Mouse (Mus musculus) forebrain, embryonic 14.5 days (tissue): ENCODE results near the gene Mttp. TPM values are rescaled to one million over a fixed set of nuclear protein-coding genes. Genes with fewer than 3 reads are reported as not detected.

Source experiments
- ATAC-seq: fragments of 200-750 bp; cut with Nextera tagmentation; 2 replicates; pipeline ENCODE4 v1.8.0; 2017; ENCODE audit warnings: mild to moderate bottlenecking, moderate library complexity
- DNase-seq: peaks from one replicate; pipeline ENCODE4 v3.0.0-alpha.2; 2015; ENCODE audit warnings: low spot score
- H3K27ac ChIP-seq: fragments of 300-500 bp; sonication (generic); 2 replicates; pipeline ENCODE4 v1.5.1; 2014; ENCODE audit warnings: low read depth, mild to moderate bottlenecking, control low read depth, low read length, moderate library complexity
- H3K27me3 ChIP-seq: fragments of 300-500 bp; sonication (generic); replicated peaks from 2 replicates; pipeline ENCODE4 v1.6.1; 2014; ENCODE audit warnings: low read length, control low read depth, mixed read lengths; ENCODE audit not compliant: control insufficient read depth, insufficient read depth
- H3K36me3 ChIP-seq: fragments of 300-500 bp; sonication (generic); 2 replicates; pipeline ENCODE4 v1.6.1; 2014; ENCODE audit warnings: low read length, control low read depth; ENCODE audit not compliant: control insufficient read depth, insufficient read depth
- H3K4me1 ChIP-seq: fragments of 300-500 bp; sonication (generic); 2 replicates; pipeline ENCODE4 v1.6.1; 2014; ENCODE audit warnings: antibody characterized with exemption, low read length, control low read depth; ENCODE audit not compliant: control insufficient read depth, insufficient read depth
- H3K4me2 ChIP-seq: fragments of 300-500 bp; sonication (generic); 2 replicates; pipeline ENCODE4 v1.6.1; 2014; ENCODE audit warnings: mild to moderate bottlenecking, control low read depth, low read length
- H3K4me3 ChIP-seq: fragments of 300-500 bp; sonication (generic); 2 replicates; pipeline ENCODE4 v1.5.1; 2014; ENCODE audit warnings: low read depth, low read length, control low read depth
- H3K9ac ChIP-seq: fragments of 300-500 bp; sonication (generic); 2 replicates; pipeline ENCODE4 v1.6.1; 2014; ENCODE audit warnings: mild to moderate bottlenecking, low read length, control low read depth, moderate library complexity
- H3K9me3 ChIP-seq: fragments of 300-500 bp; sonication (generic); replicated peaks from 2 replicates; pipeline ENCODE4 v1.6.1; 2016; ENCODE audit warnings: low read length, control low read depth, mixed read lengths; ENCODE audit not compliant: control insufficient read depth
- WGBS: fragments of 180-500 bp; shearing (Covaris S2); extraction: QIAGEN DNeasy Blood & Tissue Kit; methylation state at CpG from one replicate; pipeline ENCODE4 v1.1.7; 2014; 5-methylcytosine and 5-hydroxymethylcytosine counted together
- polyA plus RNA-seq: library from polyadenylated mRNA; unstranded; fragments of >200 nt; fragmentation: Nextera tagmentation; extraction: Ambion mirVana; gene quantifications from 2 replicates; pipeline ENCODE4 v1.2.1, GENCODE M21; 2014

Mttp gene
- polyA plus RNA-seq, 1 experiment from 2014 or later: 7.5 TPM

GRCm38 (mm10) chr3:138129110-138129509 is 15.7 kb downstream of the Mttp start:
- Histone ChIP-seq H3K4me1 (no peaks in the 10 kb centered on the region), H3K4me3 (no peak overlapping the region), H3K9ac (no peak overlapping the region), H3K27me3 (no peaks in the 10 kb centered on the region), H3K4me2 (no peak overlapping the region), H3K9me3 (no peaks in the 10 kb centered on the region), H3K36me3 (no peaks in the 10 kb centered on the region), H3K27ac (no peak overlapping the region)
- WGBS: 94% methylated on average over 6 of the region's 6 CpGs
- ATAC-seq (no peak), DNase-seq (no peak)

DNA sequence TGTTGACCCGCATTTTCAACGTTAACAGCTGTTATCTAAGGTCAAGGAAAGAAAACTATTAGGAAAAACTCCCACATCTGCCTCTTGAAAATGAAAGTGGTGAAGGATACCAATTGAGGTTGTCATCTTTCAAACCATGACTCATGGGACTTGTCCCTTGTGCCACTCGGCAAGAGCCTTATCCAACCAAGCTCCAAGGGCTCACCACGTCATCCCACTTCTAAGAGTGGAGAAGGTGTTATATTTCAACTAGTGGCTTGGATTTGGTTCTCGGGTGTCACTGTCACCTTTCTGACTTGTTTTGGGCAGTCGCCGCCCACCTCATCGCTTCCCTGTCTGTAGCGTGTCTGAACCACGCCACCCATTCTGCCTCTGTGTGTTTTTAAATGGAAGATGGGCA is 20.9 kb downstream of the Mttp start:
- 92% methylated on average over 10 of the region's 10 CpGs for WGBS
- Histone ChIP-seq H3K9ac (no peak overlapping the region), H3K36me3 (no peaks in the 10 kb centered on the region), H3K27ac (no peak overlapping the region), H3K4me2 (no peak overlapping the region), H3K4me3 (no peak overlapping the region), H3K27me3 (no peaks in the 10 kb centered on the region), H3K9me3 (no peaks in the 10 kb centered on the region), H3K4me1 (no peaks in the 10 kb centered on the region)
- no peak for ATAC-seq
- DNase-seq: no peak

DNA sequence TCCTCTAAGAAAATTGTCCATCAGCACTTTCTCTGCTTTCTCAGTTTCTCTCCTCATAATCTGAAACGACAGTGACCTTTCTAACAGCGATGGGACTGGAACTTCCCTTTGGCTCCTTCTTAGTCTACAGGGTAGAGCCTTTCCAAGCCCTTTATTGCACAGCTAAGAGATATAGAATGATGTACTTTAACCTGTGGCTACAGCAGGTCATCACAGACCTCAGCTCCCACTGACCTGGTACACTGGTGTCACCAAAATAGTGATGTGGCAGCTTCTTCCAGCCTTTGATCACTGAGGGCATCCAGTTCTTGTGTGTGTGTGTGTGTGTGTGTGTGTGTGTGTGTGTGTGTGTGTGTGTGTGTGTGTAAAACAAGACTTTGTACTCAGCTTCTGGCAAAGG is 23.3 kb downstream of the Mttp start:
- no peaks in the 10 kb centered on the region for H3K9me3 ChIP-seq
- ATAC-seq: no peak
- 94% methylated on average over 2 of the region's 2 CpGs for WGBS
- H3K9ac ChIP-seq: no peak overlapping the region
- H3K4me2 ChIP-seq: no peak overlapping the region
- DNase-seq: no peak
- H3K27ac ChIP-seq: no peak overlapping the region
- H3K4me3 ChIP-seq: no peak overlapping the region
- no peaks in the 10 kb centered on the region for H3K4me1 ChIP-seq
- no peaks in the 10 kb centered on the region for H3K36me3 ChIP-seq
- no peaks in the 10 kb centered on the region for H3K27me3 ChIP-seq

DNA sequence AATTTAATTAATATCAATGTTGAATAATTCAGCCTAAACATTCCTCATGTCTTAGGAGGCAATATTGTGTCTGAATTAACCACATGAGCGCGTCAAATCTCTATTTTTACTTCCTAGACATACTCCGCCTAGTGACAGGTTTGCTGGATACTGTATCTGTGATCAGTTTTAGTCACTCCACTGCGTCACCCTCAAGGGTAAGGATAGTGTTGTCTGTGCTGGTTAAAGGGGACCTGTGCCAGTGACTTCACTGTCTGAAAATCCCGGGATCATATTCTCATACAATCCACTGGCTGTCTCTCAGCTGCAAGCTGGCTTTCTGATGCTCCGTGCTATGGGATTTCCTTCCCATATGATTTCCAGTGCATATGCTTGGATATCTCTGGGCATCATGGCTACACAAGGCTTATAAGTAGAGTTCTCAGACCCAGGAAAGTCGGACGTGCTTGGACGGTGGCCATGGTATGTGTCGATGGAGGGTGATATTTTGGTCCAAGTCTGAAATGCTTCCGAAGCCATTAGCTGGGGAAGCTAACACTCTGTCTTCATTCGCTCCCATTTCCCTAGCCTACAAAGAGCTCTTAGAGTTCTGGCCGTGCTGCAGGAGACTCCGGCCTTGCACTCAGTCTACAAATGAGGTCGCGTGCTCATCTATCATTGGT is 25.2 kb downstream of the Mttp start:
- Histone ChIP-seq H3K9me3 (no peaks in the 10 kb centered on the region), H3K4me2 (no peak overlapping the region), H3K4me3 (no peak overlapping the region), H3K4me1 (no peaks in the 10 kb centered on the region), H3K36me3 (no peaks in the 10 kb centered on the region), H3K27ac (no peak overlapping the region), H3K27me3 (no peaks in the 10 kb centered on the region), H3K9ac (no peak overlapping the region)
- ATAC-seq (no peak), DNase-seq (no peak)
- 97% methylated on average over 16 of the region's 16 CpGs for WGBS

- Histone ChIP-seq H3K4me1 (no peaks in the 10 kb centered on the region), H3K27me3 (no peaks in the 10 kb centered on the region), H3K27ac (no peak overlapping the region), H3K4me3 (no peak overlapping the region), H3K36me3 (no peaks in the 10 kb centered on the region), H3K9me3 (no peaks in the 10 kb centered on the region), H3K9ac (no peak overlapping the region), H3K4me2 (no peak overlapping the region)
- 81% methylated on average over 14 of the region's 14 CpGs for WGBS
- no peak for ATAC-seq
- no peak for DNase-seq
Observed at GRCm38 (mm10) chr3:138118831-138119230, 25.9 kb downstream of the Mttp start.

GRCm38 (mm10) chr3:138118392-138118791 is 26.4 kb downstream of the Mttp start:
- DNase-seq: no peak
- ATAC-seq: no peak
- WGBS: 78% methylated on average over 6 of the region's 6 CpGs
- H3K9ac ChIP-seq: no peak overlapping the region
- no peak overlapping the region for H3K4me3 ChIP-seq
- H3K27me3 ChIP-seq: no peaks in the 10 kb centered on the region
- no peak overlapping the region for H3K4me2 ChIP-seq
- H3K9me3 ChIP-seq: no peaks in the 10 kb centered on the region
- H3K4me1 ChIP-seq: no peaks in the 10 kb centered on the region
- H3K27ac ChIP-seq: no peak overlapping the region
- H3K36me3 ChIP-seq: no peaks in the 10 kb centered on the region

- DNase-seq (no peak), ATAC-seq (no peak)
- Histone ChIP-seq H3K4me1 (no peaks in the 10 kb centered on the region), H3K27me3 (no peaks in the 10 kb centered on the region), H3K9ac (no peak overlapping the region), H3K4me2 (no peak overlapping the region), H3K27ac (no peak overlapping the region), H3K36me3 (no peaks in the 10 kb centered on the region), H3K4me3 (no peak overlapping the region), H3K9me3 (no peaks in the 10 kb centered on the region)
- WGBS: 91% methylated on average over 4 of the region's 4 CpGs
Observed at GRCm38 (mm10) chr3:138116871-138117270, 27.9 kb downstream of the Mttp start.

GRCm38 (mm10) chr3:138114106-138114505 is 30.7 kb downstream of the Mttp start:
- WGBS: 89% methylated on average over 17 of the region's 17 CpGs
- H3K9ac ChIP-seq: no peak overlapping the region
- no peak overlapping the region for H3K27ac ChIP-seq
- H3K4me2 ChIP-seq: no peak overlapping the region
- no peaks in the 10 kb centered on the region for H3K36me3 ChIP-seq
- no peaks in the 10 kb centered on the region for H3K9me3 ChIP-seq
- H3K4me1 ChIP-seq: no peaks in the 10 kb centered on the region
- no peak overlapping the region for H3K4me3 ChIP-seq
- DNase-seq (no peak), ATAC-seq (no peak)
- no peaks in the 10 kb centered on the region for H3K27me3 ChIP-seq

DNA sequence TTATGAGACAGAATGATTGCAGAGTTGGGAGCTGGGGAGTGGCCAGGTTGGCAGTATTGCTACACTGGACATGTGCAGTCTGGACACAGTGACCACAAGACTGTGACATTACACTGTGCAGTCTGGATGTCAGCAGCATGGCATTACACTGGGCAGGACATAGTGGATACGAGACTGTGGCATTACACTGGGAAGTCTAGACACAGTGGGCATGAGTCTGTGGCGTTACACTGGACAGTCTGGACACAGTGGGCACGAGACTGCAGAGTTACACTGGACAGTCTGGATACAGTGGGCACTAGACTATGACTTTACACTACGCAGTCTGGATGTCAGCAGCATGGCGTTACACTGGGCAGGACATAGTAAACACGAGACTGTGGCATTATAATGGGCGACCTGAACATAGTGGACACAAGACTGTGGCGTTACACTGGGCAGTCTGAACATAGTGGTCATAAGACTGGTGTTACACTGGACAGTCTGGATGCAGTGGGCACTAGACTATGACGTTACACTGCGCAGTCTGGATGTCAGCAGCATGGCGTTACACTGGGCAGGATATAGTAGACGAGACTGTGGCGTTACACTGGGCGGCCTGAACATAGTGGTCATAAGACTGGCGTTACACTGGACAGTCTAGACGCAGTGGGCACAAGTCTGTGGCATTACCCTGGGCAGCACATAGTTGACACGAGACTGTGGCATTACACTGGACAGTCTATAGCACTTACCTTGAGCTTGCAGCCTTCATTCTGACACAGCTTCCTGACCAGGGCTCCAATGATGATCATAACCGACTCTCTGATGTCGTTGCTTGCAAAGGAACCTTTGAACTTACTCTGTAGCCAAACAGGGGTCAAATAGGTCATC is 33.6 kb downstream of the Mttp start:
- Histone ChIP-seq H3K4me3 (no peak overlapping the region), H3K27ac (no peak overlapping the region), H3K27me3 (no peaks in the 10 kb centered on the region), H3K36me3 (no peaks in the 10 kb centered on the region), H3K4me1 (no peaks in the 10 kb centered on the region), H3K4me2 (no peak overlapping the region), H3K9me3 (no peaks in the 10 kb centered on the region), H3K9ac (no peak overlapping the region)
- DNase-seq (no peak), ATAC-seq (no peak)
- WGBS: 93% methylated on average over 19 of the region's 19 CpGs
